Mouse (Mus musculus) heart, adult 2 months (tissue): ENCODE measurements at regions not wholly inside any gene's neighbourhood (a gene's known extent, or its start where the extent isn't known, plus 50 kb on each side); places are given as distances from the start of the nearest gene placed in this dataset.
A peak's percentile ranks its signal among the peaks of the same experiment; 100 is the strongest.

Experiments
- DNase-seq, 2 experiments: peaks; one replicate each; pipeline ENCODE4 v3.0.0; 2021
- H3K27ac ChIP-seq: fragments of 200-600 bp; 2 replicates; pipeline ENCODE4 v1.8.1; 2022
- H3K27me3 ChIP-seq: fragments of 200-500 bp; 2 replicates; pipeline ENCODE4 v1.6.1; 2012; ENCODE audit warnings: mild to moderate bottlenecking, low read length, inconsistent platforms, mixed read lengths; ENCODE audit not compliant: control insufficient read depth, insufficient read depth
- H3K36me3 ChIP-seq: fragments of 200-500 bp; 2 replicates; pipeline ENCODE4 v1.6.1; 2012; ENCODE audit warnings: low read length, inconsistent platforms; ENCODE audit not compliant: control insufficient read depth, insufficient read depth
- H3K4me1 ChIP-seq: fragments of 200-500 bp; 2 replicates; pipeline ENCODE4 v1.6.1; 2011; ENCODE audit warnings: low read length; ENCODE audit not compliant: control insufficient read depth, insufficient read depth
- H3K4me3 ChIP-seq: fragments of 200-600 bp; 2 replicates; pipeline ENCODE4 v1.8.1; 2022
- H3K79me2 ChIP-seq: fragments of 200-500 bp; replicated peaks from 2 replicates; pipeline ENCODE4 v1.6.1; 2012; ENCODE audit warnings: mild to moderate bottlenecking, inconsistent platforms, low read length, moderate library complexity, mixed read lengths; ENCODE audit not compliant: control insufficient read depth, insufficient read depth
- H3K9ac ChIP-seq: fragments of 200-500 bp; 2 replicates; pipeline ENCODE4 v1.6.1; 2012; ENCODE audit warnings: low read depth, mild to moderate bottlenecking, control low read depth, inconsistent platforms, low read length, mixed read lengths
- CTCF ChIP-seq: fragments of 200-600 bp; IDR thresholded peaks from 2 replicates; pipeline ENCODE4 v1.8.1; 2022; ENCODE audit warnings: antibody characterized with exemption, mild to moderate bottlenecking, moderate library complexity
- EP300 ChIP-seq: fragments of 200-500 bp; IDR thresholded peaks from 2 replicates; pipeline ENCODE4 v1.6.1; 2011; ENCODE audit warnings: low read depth, low read length, control low read depth; ENCODE audit not compliant: insufficient read depth
- POLR2A ChIP-seq: fragments of 200-500 bp; IDR thresholded peaks from 2 replicates; pipeline ENCODE4 v1.6.1; 2011; ENCODE audit warnings: mild to moderate bottlenecking, low read depth, low read length, control low read depth; ENCODE audit not compliant: insufficient read depth
- WGBS: fragments of 180-500 bp; shearing (Covaris S2); methylation state at CpG from one replicate; pipeline ENCODE4 v1.1.7; 2018; 5-methylcytosine and 5-hydroxymethylcytosine counted together
- intact Hi-C: fragments of 180-260 bp; cut with DNase I; formaldehyde crosslinking; loops from one replicate; pipeline ENCODE4 v1.15.1; 2025

DNA sequence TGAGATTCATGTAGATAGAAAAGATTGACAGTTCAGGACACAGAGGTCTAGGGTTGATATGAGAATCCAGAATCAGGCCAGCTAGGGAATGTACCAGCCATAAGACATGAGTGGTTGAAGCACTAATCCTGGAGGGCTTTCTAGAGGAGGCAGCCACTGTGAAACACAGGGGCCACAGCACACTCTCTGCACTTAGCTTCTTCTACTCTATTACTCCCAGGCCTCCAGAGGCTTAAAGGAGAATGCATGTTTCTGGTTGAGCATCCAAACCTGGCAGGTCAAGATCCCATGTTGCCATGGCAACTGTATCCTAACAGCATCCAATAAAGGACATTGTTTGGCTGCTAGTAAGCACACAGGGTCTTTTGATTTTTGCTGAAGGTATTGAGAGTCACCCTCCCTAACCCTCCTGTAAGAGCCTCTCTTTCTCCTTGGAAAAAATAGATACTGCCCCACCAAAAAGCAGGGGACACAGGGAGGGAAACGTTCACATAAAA is 76.9 kb upstream of the Pcbd1 start:
- TF ChIP-seq CTCF (no peak), POLR2A (no peak), EP300 (no peak)
- H3K36me3 ChIP-seq: no peaks in the 10 kb centered on the region
- WGBS: 79% methylated on average over 1 of the region's 1 CpGs
- no peak overlapping the region for H3K27ac ChIP-seq
- H3K79me2 ChIP-seq: no peaks in the 10 kb centered on the region
- H3K4me3 ChIP-seq: no peak overlapping the region
- DNase-seq: no peak
- no peak overlapping the region for H3K9ac ChIP-seq
- no peaks in the 10 kb centered on the region for H3K4me1 ChIP-seq
- intact Hi-C loops: no loop called here
- no peaks in the 10 kb centered on the region for H3K27me3 ChIP-seq

- H3K79me2 ChIP-seq: no peaks in the 10 kb centered on the region
- H3K9ac ChIP-seq: no peak overlapping the region
- H3K27ac ChIP-seq: no peak overlapping the region
- H3K27me3 ChIP-seq: no peaks in the 10 kb centered on the region
- no peak for DNase-seq
- intact Hi-C loops: no loop called here
- TF ChIP-seq POLR2A: no peak
- no peak for TF ChIP-seq CTCF
- no peak for TF ChIP-seq EP300
- WGBS: 70% methylated on average over 4 of the region's 4 CpGs
- no peak overlapping the region for H3K4me3 ChIP-seq
- H3K4me1 ChIP-seq: no peaks in the 10 kb centered on the region
- no peaks in the 10 kb centered on the region for H3K36me3 ChIP-seq
These were observed 78.4 kb upstream of the Pcbd1 start for GRCm38 (mm10) chr10:61010697-61011096.

GRCm38 (mm10) chr10:61007403-61007802 is 81.7 kb upstream of the Pcbd1 start:
- no peak for DNase-seq
- Histone ChIP-seq H3K4me3 (no peak overlapping the region), H3K79me2 (no peaks in the 10 kb centered on the region), H3K4me1 (no peaks in the 10 kb centered on the region), H3K27me3 (no peaks in the 10 kb centered on the region), H3K9ac (no peak overlapping the region), H3K36me3 (no peaks in the 10 kb centered on the region), H3K27ac (no peak overlapping the region)
- TF ChIP-seq CTCF (no peak), POLR2A (no peak), EP300 (no peak)
- WGBS: 78% methylated on average over 3 of the region's 3 CpGs
- intact Hi-C loops: no loop called here

DNA sequence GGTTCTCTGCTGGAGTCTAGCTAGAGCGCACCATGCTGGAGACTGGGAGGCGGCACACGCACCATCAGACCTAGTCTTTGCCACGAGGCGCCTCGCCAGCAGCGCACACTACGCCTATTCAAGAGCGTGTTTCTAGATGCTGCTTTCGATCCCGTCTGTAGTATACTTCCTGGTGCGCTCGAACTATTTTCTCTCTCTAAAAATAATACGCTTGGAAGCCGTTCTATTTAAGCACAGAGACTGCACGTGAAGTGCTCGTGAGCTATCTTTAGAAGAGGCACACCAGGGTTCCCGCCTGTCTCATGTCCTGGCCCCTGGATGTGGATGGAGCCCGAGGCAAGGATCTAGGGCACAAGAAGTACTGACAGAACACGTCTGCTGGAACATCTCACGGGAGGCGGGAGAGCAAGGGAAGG is 87.4 kb upstream of the Pcbd1 start:
- no peak overlapping the region for H3K27ac ChIP-seq
- H3K79me2 ChIP-seq: no peaks in the 10 kb centered on the region
- peak; percentile 36 to 62 for DNase-seq
- 66% methylated on average over 22 of the region's 22 CpGs for WGBS
- TF ChIP-seq POLR2A (no peak), EP300 (no peak), CTCF (no peak)
- no peak overlapping the region for H3K9ac ChIP-seq
- H3K4me1 ChIP-seq: no peaks in the 10 kb centered on the region
- no peaks in the 10 kb centered on the region for H3K36me3 ChIP-seq
- intact Hi-C loops: loop anchor here (5.0 kb wide), 1 partner anchor 89 kb away; no protein-coding TSS in a partner anchor
- H3K27me3 ChIP-seq: no peaks in the 10 kb centered on the region
- H3K4me3 ChIP-seq: no peak overlapping the region

DNA sequence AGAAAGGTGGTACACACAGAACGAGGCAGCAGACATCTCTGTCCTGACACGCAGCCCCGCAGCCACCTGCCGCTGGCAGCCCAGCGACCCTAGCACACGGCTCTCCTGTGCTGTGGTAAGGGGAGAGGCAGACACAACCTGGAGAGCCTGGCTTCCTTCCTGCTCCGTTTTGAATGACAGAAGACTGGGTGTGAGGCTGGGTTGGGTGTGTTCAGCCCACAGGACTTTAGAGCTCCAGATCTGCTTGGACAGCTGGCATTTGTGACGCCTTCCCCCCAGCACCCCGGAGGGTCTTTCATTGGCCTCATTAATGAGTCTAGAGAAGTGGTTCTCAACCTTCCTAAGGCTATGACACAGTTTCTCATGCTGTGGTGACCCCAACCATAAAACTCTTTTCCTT is 91.7 kb upstream of the Pcbd1 start:
- intact Hi-C loops: no loop called here
- H3K4me3 ChIP-seq: no peak overlapping the region
- no peak overlapping the region for H3K27ac ChIP-seq
- no peak for DNase-seq
- TF ChIP-seq EP300 (no peak), POLR2A (no peak), CTCF (no peak)
- H3K79me2 ChIP-seq: no peaks in the 10 kb centered on the region
- 72% methylated on average over 9 of the region's 9 CpGs for WGBS
- H3K9ac ChIP-seq: no peak overlapping the region
- no peaks in the 10 kb centered on the region for H3K4me1 ChIP-seq
- H3K36me3 ChIP-seq: no peaks in the 10 kb centered on the region
- no peaks in the 10 kb centered on the region for H3K27me3 ChIP-seq

- no peak for TF ChIP-seq CTCF
- no peak for TF ChIP-seq EP300
- TF ChIP-seq POLR2A: no peak
- intact Hi-C loops: no loop called here
- no peaks in the 10 kb centered on the region for H3K79me2 ChIP-seq
- no peak overlapping the region for H3K27ac ChIP-seq
- 87% methylated on average over 9 of the region's 9 CpGs for WGBS
- H3K4me3 ChIP-seq: no peak overlapping the region
- no peaks in the 10 kb centered on the region for H3K4me1 ChIP-seq
- no peaks in the 10 kb centered on the region for H3K36me3 ChIP-seq
- no peak overlapping the region for H3K9ac ChIP-seq
- DNase-seq: no peak
- H3K27me3 ChIP-seq: no peaks in the 10 kb centered on the region
These were observed 93.1 kb upstream of the Pcbd1 start for GRCm38 (mm10) chr10:60995908-60996640.
